Mouse (Mus musculus): ENCODE measurements around the gene Clec3b.
A peak's percentile ranks its signal among the peaks of the same experiment; 100 is the strongest.

Clec3b gene

DNA sequence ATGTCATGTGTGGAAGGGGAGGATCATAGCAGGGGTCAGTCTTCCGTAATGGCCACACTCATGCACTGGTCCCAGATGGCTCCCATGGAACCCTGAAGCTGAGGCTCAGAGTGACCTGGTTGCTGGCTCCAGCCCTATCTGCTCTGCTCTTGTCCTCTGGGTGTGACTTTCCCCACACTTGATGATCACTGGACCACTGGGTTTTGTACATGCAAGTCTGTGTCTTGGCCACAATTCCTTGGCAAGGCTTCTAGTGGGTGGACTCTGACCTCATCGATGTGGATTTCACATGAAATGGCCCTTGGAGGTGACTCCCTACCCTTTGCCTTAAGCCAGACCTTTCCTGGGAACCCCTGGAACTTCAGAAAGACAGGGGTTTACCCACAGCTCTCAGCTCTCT is 2.4 kb downstream of the Clec3b start:
- no peak for DNase-seq (ENCODE audit: low read depth, low spot score)

DNA sequence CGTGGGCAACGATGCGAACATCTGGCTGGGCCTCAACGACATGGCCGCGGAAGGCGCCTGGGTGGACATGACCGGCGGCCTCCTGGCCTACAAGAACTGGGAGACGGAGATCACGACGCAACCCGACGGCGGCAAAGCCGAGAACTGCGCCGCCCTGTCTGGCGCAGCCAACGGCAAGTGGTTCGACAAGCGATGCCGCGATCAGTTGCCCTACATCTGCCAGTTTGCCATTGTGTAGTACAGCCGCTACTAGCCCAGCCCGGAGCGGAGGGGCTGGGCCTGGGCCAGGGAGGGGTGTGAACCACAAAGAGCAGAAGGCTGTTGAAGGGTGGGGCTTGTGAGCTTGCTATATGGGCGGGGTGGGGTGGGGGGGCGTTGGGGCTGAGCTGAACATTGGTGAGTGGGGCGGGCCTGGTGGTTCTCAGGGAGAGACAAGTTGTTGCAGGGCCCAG is 6.2 kb downstream of the Clec3b start:
- no peak for DNase-seq (ENCODE audit: low read depth, low spot score)

DNA sequence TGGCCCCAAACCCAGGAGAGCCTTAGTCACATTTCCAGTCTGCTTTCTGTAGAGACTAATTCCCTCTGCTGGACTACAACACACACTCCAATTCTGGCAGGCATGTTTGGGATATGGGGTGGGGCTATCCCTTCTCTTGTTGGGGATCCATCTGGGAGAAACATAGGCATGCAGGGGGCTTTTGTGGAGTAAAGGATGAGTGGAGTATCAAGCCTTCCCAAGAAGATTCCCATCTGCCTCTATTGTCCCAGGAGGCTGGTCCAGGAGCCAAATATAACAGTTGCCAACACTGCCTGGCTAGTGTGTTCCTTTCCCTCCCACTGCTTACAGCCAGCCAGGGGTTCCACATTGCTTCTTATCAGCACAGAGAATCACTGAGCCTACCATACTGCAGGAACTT is 7.0 kb downstream of the Clec3b start:
- peak; percentile 25 for DNase-seq (ENCODE audit: low read depth, low spot score)

DNA sequence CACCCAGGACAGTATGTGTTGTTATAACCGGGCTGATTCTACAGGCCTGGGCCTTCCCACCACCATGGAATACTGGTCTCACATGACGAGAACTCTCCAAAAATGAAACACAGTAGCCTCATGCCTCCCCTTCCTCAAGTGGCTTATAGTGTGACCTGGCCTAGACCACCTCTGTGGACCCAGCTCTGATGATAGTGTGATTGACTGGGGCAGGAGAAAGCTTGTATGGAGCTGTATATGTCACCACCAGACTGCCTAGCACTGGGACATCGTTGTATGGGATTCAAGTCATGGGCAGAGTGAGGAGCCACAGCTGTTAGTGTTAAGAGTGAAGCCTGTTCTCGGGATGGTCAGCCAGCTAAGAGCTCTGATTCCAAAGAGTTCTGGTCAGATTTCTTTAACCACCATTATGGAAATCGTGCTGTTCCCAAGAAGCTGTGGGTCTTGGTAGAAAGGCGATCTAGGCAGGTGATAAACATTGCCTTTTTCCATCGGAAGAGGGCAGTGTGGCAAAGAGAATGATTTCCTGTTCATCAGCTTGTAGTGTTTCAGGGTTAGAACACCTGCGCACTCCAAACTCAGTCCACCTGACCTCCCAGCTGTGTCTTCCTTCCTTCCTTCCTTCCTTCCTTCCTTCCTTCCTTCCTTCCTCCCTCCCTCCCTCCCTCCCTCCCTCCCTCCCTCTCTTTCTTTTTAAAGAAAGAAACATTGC is 7.5 kb downstream of the Clec3b start:
- peak; percentile 72 for DNase-seq (ENCODE audit: low read depth, low spot score)

DNA sequence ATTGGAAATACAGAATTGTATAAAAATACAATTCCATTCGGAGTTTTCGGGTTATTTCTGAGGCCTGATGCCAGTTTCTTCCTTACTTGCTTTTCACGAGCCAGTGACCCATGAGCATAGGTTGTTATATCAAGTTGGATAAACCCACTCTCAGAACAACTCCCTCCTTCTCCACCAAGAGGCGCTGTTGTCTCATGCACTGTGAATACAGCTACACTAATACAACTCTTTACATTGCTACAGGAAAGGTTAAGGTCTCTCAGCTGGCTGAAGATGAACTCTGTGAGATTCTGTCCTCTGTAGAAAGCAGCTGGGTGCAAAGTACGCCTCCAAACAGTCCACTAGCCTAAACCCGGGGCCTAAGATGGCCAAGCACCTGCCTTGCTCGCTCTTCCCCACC is 8.6 kb downstream of the Clec3b start:
- DNase-seq (ENCODE audit: low read depth, low spot score), result peak; percentile 91

DNA sequence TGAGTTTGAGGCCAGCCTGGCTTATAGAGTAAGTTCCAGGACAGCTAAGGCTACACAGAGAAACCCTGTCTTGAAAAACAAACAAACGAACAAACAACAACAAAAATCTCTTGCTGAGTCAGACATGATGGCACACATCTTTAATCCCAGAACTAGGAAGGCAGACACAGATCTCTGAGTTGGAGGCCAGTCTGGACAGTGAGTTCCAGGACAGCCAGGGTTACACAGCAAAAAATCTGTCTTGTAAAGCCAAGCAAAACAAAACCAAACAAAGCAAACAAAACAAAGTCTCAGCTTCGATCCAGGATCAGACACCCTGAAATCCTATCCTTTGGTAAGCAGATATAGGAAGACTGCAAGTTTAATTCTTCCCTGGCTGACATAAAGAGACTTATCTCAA is 11.0 kb downstream of the Clec3b start:
- no peak for DNase-seq (ENCODE audit: low read depth, low spot score)

DNA sequence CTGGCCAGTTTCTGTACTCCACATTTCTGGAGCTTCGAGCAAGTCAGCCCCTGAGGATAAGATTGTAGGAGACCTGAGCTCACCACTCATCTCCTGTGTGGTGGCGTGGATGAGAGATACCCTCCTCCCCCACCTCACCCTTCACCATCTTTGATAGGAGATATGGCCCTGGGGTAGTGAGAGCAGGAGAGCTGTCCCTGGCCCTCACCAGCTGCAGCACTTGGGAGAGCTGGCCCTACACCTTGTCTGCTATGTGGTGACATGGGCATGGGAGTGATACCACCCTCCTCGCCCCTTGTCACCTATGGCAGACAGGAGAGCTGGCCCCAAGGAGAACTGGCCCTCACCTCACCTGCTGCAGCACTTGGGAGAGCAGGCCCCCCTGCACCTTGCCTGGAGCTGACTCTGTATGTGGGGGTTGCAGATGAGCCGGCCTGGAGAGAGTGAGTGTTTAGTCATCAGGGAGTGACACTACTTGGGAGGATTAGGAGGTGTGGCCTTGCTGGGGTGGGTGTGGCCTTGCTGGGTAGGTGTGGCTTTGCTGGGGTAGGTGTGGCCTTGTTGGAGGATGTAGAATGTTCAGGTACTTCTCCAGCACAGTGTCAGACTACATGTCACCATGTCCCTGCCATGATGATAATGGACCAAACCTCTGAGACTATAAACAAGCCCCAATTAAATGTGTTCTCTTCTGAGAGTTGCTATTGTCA is 12.4 kb downstream of the Clec3b start:
- DNase-seq (ENCODE audit: low read depth, low spot score), result no peak

DNA sequence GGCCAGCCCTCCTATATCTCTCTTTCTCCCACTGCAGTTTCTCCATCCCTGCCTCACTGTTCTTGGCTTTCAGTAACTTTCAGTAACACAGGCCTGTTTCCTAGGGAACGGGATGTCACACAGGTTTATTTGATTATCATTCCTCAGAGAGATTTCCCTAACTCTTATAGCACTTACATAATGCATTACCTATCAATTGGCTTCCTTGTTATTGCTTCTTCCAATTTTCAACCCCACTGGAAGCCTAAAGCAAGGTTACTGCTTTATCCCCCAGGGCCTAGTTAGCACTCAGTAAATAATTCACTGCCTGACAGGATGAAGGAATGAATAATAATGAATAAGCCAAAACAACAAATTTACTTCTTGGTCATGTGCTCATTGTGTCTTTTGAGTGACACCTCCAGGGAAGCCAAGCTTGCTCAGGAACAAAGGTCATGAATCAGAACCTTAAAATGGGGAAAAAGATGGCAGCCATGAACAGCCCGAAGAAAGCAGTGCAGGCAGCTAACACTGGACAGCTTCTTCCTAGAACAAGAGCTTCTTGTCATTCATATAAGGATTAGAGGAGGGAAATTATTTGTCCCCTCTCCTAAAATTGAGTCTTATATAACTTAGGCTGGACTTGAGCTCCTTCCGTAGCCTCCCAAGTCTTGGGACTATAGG is 15.2 kb downstream of the Clec3b start:
- peak; percentile 31 for DNase-seq (ENCODE audit: low read depth, low spot score)

DNA sequence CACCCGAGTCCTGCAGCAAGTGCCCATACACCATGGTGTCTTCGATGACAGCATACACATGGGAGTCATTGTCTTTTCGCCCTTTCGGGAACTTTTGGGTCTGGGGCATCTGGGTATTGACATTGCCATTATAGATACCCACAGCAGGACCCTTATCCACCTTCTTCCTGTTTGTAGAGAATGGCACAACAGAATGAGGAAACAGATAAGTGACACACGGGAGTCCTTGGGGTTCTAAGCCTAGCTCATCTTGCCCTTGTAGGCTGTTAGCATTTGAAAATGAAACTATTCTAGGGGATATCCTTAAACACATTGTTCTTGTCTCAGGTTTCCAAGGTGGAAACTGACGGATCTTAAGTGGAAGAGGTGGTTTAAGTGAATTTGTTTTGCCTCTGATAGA is 23.0 kb downstream of the Clec3b start:
- DNase-seq (ENCODE audit: low read depth, low spot score), result no peak

DNA sequence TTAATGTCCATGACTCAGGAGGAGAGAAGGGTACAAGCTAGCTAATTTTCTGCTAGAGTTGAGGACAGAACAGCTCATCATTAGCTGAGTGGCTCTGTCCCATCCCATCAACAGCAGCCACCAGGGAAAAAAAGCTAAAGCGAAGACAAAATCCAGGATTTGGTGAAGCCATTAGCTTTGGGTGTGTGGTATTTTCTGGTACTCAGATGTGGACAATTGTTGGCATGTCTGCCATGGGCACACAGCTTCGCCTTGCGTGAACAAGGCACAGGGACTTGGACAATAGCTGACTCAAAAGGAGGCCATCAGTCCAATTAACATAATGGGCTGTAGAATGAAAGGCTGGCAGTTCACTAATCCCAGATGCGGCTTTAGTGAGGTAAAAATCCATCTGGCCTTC is 23.6 kb downstream of the Clec3b start:
- no peak for DNase-seq (ENCODE audit: low read depth, low spot score)

DNA sequence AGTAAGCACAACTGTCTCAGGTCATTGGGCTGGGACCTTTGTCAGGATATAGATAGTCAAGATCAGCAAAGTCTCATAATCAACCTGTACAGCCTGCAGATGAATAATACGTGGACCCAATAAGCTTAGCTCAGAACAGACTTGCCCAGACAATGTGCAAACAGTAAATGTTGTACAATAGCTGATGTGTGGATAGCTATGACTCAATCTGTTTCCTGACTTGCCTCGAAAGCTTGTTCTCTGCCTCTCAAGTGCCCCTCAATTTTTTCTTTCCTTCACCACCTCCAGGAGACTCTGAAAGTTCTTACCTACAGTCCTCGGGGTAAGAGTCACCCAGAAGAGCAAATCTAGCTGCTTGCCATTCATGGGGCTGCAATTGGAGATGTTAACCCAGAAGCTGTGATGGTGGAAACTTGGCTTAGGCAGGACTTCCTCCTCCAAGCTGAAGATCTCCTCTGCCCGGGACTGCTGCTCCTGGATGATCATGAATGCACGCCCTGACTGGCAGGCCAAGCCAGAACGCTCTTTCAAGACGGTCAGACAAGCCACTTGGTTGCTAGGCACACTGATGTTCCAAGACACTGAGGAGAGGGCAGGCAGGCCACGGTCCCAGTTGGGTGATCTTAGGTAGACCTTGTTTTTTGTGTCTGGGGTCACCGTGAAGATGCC is 26.8 kb downstream of the Clec3b start:
- DNase-seq (ENCODE audit: low read depth, low spot score), result no peak

DNA sequence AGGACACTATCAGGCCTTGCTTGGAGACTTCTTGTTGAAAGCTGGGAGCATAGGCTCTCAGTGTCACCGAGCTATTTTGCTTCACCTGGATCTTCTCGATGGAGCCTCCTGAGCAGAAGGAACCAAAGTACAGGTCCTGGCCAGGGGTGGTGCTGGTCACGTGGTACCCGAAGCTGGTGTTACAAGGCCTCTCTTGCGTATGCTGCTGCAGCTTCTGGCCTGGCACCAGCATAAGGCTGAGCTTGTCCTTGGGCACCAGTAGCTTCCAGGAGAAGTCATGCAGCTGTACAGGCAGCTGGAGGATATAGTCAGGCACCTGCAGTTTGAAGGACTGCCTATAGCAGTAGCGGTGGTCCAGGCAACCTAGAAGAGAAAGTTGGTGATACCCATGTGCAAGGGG is 29.3 kb downstream of the Clec3b start:
- no peak for DNase-seq (ENCODE audit: low read depth, low spot score)

DNA sequence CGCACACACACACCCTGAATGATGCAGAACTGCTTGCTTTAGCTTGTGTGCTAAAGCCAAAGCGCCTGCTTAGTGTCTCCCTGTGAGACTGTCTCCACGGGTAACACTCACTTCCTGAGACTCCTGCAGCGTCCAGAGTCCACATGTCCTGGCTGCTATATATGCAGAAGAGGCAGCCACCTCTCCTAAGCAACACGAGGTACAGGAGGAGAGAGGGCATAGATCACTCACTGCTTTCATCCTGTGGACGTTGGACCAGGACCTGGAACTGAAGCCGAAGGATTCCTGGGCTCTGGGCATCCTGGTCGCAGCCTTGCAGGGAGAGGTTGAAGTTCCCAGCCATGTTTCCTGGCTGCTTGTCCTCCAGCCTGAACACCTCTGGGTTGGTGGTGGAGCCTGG is 32.5 kb downstream of the Clec3b start:
- DNase-seq (ENCODE audit: low read depth, low spot score), result no peak

DNA sequence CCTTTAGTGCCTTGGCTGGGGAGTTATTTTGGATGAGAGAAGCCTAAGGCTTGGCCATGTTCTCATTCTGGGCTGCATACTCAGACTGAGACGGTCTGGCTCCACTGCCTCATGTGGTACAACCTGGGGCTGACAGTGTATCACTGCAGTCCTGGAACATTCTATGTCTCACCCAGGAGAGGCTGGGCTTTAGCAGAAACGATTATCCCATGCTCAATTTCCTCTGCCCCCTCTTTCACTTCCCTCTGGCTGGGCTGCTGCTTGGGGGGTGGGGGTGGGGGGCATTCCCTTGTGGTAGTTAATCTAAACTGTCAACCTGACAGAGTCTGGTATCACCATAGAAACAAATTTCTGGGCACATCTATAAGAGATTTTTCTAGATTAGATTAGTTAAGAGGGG is 34.8 kb downstream of the Clec3b start:
- no peak for DNase-seq (ENCODE audit: low read depth, low spot score)

DNA sequence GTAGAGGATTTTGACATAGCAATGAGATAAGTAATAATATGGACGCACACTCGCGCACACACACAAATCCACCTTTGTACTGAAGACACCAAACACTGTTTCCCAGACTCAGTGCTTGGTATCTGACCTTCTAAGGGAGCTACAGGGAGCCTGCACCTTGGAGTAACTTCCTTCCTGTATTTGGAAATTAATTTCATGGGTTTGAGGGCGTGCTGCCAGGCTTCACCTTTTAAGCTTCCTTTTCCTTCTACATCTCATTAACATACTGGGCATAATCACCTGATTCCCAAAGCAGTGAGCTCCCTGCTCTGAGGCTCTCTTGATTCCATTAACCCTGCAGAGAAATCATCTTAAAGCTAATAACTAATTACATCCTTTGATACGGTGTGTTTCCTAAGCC is 35.4 kb downstream of the Clec3b start:
- no peak for DNase-seq (ENCODE audit: low read depth, low spot score)

DNA sequence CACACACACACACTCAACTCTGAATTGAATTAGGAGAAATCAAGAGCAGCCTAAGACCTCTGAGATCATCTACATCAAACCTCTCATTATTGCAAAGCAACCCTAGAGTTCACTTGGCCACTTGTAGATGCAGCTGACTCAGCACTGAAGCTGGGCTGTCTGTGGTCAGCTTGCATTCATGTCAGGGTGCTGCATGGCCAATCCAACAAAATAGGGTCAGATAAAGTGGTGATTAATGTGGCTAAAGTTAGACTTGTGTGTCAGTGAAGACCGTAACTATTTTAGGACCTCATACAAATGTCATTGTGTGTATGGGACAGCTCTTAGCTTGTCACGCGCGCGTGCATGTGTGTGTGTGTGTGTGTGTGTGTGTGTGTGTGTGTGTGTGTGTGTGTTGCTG is 36.8 kb downstream of the Clec3b start:
- DNase-seq (ENCODE audit: low read depth, low spot score), result peak; percentile 84

DNA sequence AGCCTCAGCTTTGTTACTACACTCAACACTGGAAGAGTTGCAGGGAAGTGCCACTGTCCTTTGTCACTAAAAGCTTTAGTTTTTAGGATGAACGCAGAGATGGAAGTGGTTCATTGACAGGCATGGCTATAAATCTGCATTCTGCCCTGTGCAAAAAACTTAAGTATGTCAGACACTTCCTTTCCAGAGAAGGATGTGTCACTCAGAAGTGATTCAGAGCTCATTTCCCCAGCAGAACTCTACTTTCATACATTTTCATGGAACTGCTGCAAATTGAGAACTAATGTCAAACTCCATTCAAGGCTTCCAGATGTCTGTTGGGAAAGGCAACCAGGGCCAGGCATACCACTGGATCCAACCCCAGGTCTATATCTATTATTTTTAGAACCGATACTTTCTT is 37.5 kb downstream of the Clec3b start:
- peak; percentile 66 for DNase-seq (ENCODE audit: low read depth, low spot score)

DNA sequence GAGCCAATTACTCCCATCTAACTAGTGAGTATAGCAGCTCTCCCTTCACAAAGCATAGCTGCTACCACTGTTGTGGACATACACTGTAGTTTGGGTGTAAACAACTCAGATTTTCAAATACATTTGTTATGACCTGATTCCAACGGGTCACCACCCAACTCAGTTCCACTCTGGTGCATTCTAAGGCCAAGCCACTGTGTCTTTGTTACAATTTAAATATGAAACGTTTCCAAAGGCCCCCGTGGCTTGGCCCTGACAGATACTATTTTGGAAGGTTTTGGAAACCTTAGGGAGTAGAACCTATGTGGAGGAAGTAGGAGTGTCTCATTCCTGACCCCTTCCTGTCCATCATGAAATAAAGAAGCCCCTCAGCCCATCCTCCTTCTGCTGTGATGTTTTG is 49.4 kb downstream of the Clec3b start:
- no peak for DNase-seq (ENCODE audit: low read depth, low spot score)

DNA sequence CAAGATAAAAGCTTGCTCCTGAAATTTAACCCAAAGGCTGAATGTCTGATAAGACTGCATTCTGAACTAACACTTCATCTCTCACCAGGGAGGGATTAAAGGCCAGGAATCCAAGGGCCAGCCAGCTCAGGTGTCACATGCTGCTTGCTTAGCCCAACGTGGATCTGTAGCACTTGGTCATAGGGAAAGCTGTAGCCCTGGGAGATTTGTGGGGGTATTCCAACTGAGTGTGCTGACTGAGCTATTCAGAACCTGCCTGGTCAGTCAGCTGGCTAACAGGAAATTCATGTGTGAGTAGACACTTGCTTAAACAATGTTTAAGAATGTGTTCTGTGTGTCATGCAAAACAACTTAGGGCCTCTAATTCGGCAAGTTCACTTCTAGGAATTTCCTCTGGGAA is 55.8 kb downstream of the Clec3b start:
- DNase-seq (ENCODE audit: low read depth, low spot score), result no peak

DNA sequence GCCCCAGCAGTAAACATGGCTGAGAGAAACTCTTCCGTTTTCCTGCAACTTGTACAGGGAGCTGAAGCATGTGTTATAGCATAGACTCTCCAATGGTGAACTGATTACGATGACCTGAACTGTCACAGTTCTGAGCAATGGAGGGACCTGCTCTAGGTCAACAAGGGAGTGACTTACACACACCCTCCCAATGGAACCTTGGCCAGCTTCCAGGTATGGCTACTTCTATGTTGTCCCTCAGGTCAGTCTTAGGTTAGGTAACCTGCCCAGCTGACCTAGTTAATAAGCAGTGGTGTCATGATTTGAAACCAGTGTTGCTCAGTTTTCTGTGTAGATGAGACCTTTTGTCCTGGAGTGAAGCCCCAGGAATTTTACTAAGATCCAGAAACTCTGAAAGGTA is 56.2 kb downstream of the Clec3b start:
- no peak for DNase-seq (ENCODE audit: low read depth, low spot score)

All from 3T3-L1 (cell line).